Mouse (Mus musculus): ENCODE results near the gene Nos3. TPM values are rescaled to one million over a fixed set of nuclear protein-coding genes. Genes with fewer than 3 reads are reported as not detected.
A peak's percentile ranks its signal among the peaks of the same experiment; 100 is the strongest.

Nos3 gene
- 6.0 and 6.6 TPM in 2 replicates for polyA plus RNA-seq (2015; fragmentation: Nextera tagmentation; extraction: Ambion mirVana)

DNA sequence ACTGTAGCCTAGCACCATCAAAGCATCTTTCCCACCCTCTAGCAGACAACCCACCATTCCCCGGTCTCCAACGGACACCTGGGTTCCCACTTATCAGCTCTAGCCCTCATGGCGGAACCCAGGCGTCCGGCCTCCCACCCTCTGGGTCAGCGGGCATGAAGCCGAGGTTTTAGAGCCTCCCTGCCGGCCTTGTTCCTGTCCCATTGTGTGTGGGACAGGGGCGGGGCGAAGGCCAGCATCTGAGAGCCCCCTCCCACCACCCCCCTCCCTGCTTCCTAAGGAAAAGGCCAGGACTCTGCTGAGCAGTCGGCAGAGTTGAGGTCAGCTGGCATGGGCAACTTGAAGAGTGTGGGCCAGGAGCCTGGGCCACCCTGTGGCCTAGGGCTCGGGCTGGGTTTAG, at the start of gene Nos3:
TSS of gene Nos3 (plus strand) at position 303 of the 400 bp plus-strand sequence.
- H3K36me3 ChIP-seq, result no peaks in the 10 kb centered on the region
- 0 out of 2 replicates have a peak, but pooled peaks cover 5% of the 10 kb centered on the region for H3K4me1 ChIP-seq
- peak within 1 kb of the TSS; percentile 32 for H3K4me2 ChIP-seq (replicated peaks)
- H3K27me3 ChIP-seq, result no peaks in the 10 kb centered on the region
- H3K4me3 ChIP-seq, result 0 out of 2 replicates have a peak within 1 kb of the TSS, but pooled peaks have one; percentile 3
- ATAC-seq (ENCODE audit: low FRiP score, low read depth), result no peak
- no peaks in the 10 kb centered on the region for H3K9me3 ChIP-seq
- H3K27ac ChIP-seq, result no peak within 1 kb of the TSS
- no peak within 1 kb of the TSS for H3K9ac ChIP-seq
- 62% methylated on average over 12 of the region's 12 CpGs for WGBS

- 11% methylated on average over 13 of the region's 13 CpGs for WGBS
- Histone ChIP-seq H3K4me1 (peaks cover 29% of the 10 kb centered on the region), H3K27me3 (peaks cover 32% of the 10 kb centered on the region), H3K4me2 (replicated peaks) (peak overlapping the region; percentile 51), H3K9me3 (no peaks in the 10 kb centered on the region), H3K36me3 (no peaks in the 10 kb centered on the region), H3K4me3 (peak overlapping the region; percentile 27), H3K9ac (peak overlapping the region; percentile 53), H3K27ac (no peak overlapping the region)
- 0 out of 2 replicates have a peak, but pooled peaks have one; percentile 46 for ATAC-seq (ENCODE audit: low FRiP score, low read depth)
Measured at GRCm38 (mm10) chr5:24319776-24320466, 44.7 kb upstream of the Nos3 start.

DNA sequence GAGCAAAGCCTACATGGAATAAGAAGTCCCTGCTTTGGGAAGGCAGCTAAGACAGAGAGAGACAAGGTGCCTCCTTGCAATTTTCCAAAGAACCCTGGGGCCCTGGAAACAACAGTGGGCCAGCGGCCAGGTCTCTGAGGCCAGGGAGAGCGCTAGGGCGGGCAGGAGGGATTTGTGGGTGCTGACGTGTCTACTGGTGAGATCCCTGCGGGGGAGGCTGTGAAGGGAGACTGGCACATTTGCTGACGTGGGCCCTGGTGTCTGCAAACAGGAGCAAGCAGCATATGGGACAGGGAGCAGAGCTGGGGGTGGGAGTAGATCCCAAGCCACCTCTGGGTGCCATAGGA, 44.2 kb upstream of the Nos3 start:
- H3K4me3 ChIP-seq, result peak overlapping the region; percentile 27
- 43% methylated on average over 6 of the region's 6 CpGs for WGBS

GRCm38 (mm10) chr5:24320894-24321293, 43.7 kb upstream of the Nos3 start:
- H3K4me1 ChIP-seq, result peaks cover 35% of the 10 kb centered on the region
- no peak overlapping the region for H3K9ac ChIP-seq

More for the DNA sequence above, 44.2 kb upstream of the Nos3 start:
- Histone ChIP-seq H3K27ac (no peak overlapping the region), H3K4me2 (replicated peaks) (peak overlapping the region; percentile 51), H3K36me3 (no peaks in the 10 kb centered on the region), H3K9ac (peak overlapping the region; percentile 45; the same call in 1 of the 2 replicates), H3K9me3 (no peaks in the 10 kb centered on the region), H3K27me3 (peaks cover 37% of the 10 kb centered on the region), H3K4me1 (peaks cover 32% of the 10 kb centered on the region)
- no peak for ATAC-seq (ENCODE audit: low FRiP score, low read depth)

GRCm38 (mm10) chr5:24321711-24322682, 42.6 kb upstream of the Nos3 start:
- Histone ChIP-seq H3K4me3 (no peak overlapping the region), H3K9me3 (no peaks in the 10 kb centered on the region), H3K27me3 (peaks cover 51% of the 10 kb centered on the region), H3K4me2 (replicated peaks) (0 out of 2 replicates have a peak overlapping the region, but pooled peaks have one; percentile 16), H3K27ac (no peak overlapping the region), H3K4me1 (peaks cover 35% of the 10 kb centered on the region), H3K9ac (no peak overlapping the region; the same call in 1 of the 2 replicates), H3K36me3 (no peaks in the 10 kb centered on the region)
- ATAC-seq (ENCODE audit: low FRiP score, low read depth), result no peak; the same call in 1 of the 2 replicates
- 19% methylated on average over 22 of the region's 22 CpGs for WGBS

More at GRCm38 (mm10) chr5:24320894-24321293, 43.7 kb upstream of the Nos3 start:
- peaks cover 42% of the 10 kb centered on the region for H3K27me3 ChIP-seq
- 49% methylated on average over 5 of the region's 5 CpGs for WGBS
- no peak overlapping the region for H3K27ac ChIP-seq
- H3K9me3 ChIP-seq, result no peaks in the 10 kb centered on the region
- H3K4me2 ChIP-seq (replicated peaks), result peak overlapping the region; percentile 51
- no peaks in the 10 kb centered on the region for H3K36me3 ChIP-seq
- no peak overlapping the region for H3K4me3 ChIP-seq
- no peak for ATAC-seq (ENCODE audit: low FRiP score, low read depth)

DNA sequence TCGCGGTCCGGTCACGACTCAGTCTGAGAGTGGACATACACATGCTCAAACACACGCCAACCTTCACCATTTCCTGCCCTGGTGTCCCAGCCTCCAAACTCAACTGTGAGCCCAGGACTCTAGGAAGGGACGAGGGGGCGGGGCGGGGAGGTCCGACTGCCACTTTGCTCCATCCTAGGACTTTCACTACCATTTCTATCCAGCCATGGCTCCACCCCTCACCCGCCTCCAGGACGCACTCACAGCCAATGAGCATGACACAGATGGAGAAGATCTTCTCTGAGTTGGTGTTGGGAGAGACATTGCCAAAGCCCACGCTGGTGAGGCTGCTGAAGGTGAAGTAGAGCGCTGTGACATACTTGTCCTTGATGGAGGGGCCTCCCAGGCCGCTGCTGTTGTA, 39.4 kb upstream of the Nos3 start:
- no peak for ATAC-seq (ENCODE audit: low FRiP score, low read depth)
- Histone ChIP-seq H3K36me3 (no peaks in the 10 kb centered on the region), H3K27ac (no peak overlapping the region), H3K27me3 (peaks cover 55% of the 10 kb centered on the region), H3K9me3 (no peaks in the 10 kb centered on the region), H3K9ac (no peak overlapping the region), H3K4me2 (replicated peaks) (peak overlapping the region; percentile 32), H3K4me3 (no peak overlapping the region), H3K4me1 (peaks cover 50% of the 10 kb centered on the region)
- 25% methylated on average over 14 of the region's 14 CpGs for WGBS

DNA sequence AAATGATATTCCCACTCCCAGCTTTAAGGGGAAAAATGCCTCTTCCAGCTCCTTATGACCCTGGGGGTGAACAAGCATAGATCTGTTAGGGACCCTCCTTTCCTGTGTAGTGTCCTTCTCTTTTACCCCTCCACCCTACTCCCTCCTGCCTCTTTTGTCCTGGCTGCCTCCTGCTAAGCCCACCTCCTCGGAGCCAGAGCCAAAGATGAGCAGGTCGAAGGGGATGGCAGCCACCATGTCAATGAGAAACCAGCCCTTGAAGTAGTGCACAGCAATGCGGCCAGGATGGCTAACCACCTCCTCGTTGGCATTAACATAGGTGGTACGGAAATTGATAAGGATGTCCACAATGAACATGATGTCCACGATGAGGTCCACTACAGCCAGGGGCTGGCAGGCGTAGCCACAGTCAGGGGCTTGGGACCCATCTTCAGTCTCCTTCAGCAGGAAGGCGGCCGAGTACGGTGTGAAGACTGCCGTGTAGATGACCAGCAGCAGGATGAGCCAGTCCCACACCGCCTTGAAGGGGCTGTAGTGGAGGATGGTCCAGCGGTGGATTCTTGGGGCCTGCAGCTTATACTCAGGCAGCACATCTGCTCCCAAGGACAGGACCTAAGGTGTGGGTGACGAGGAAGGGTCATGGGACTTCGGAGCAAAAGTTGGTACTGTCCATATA, 38.3 kb upstream of the Nos3 start:
- Histone ChIP-seq H3K9me3 (no peaks in the 10 kb centered on the region), H3K4me1 (peaks cover 43% of the 10 kb centered on the region), H3K4me2 (replicated peaks) (no peak overlapping the region), H3K27me3 (peaks cover 54% of the 10 kb centered on the region), H3K4me3 (no peak overlapping the region), H3K9ac (no peak overlapping the region), H3K27ac (no peak overlapping the region), H3K36me3 (no peaks in the 10 kb centered on the region)
- 88% methylated on average over 15 of the region's 15 CpGs for WGBS
- no peak for ATAC-seq (ENCODE audit: low FRiP score, low read depth)

- Histone ChIP-seq H3K27ac (no peak overlapping the region), H3K4me1 (peaks cover 37% of the 10 kb centered on the region), H3K9me3 (no peaks in the 10 kb centered on the region), H3K4me3 (no peak overlapping the region), H3K9ac (no peak overlapping the region), H3K4me2 (replicated peaks) (no peak overlapping the region), H3K27me3 (peaks cover 48% of the 10 kb centered on the region), H3K36me3 (no peaks in the 10 kb centered on the region)
- ATAC-seq (ENCODE audit: low FRiP score, low read depth), result no peak
- 73% methylated on average over 4 of the region's 4 CpGs for WGBS
Measured at GRCm38 (mm10) chr5:24326842-24327417, 37.7 kb upstream of the Nos3 start.

DNA sequence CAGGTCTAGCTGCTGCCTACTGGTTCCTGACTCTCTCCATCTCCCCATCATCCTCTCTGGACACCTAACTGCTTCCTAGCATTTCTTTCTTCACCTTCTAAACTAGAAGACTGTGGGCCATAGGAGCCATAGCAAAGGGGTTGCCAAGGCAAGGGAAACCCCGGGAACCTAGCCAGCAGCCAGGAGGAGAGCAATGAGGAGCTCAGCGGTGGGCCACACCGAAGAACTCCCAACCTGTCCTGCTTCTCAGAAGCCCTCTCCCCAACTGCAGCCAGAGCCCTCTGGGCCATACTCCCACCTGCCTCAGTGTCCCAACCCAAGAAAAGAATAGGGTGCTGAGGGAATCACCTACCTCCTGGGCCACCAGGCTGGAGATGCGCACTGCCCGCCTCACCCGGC, 35.8 kb upstream of the Nos3 start:
- 66% methylated on average over 6 of the region's 6 CpGs for WGBS
- no peak; the same call in 1 of the 2 replicates for ATAC-seq (ENCODE audit: low FRiP score, low read depth)
- peak overlapping the region; percentile 46 for H3K9ac ChIP-seq
- no peaks in the 10 kb centered on the region for H3K9me3 ChIP-seq
- peak overlapping the region; percentile 76 for H3K4me2 ChIP-seq (replicated peaks)
- peak overlapping the region; percentile 39 for H3K4me3 ChIP-seq
- H3K27me3 ChIP-seq, result peaks cover 34% of the 10 kb centered on the region
- peaks cover 28% of the 10 kb centered on the region for H3K4me1 ChIP-seq
- no peaks in the 10 kb centered on the region for H3K36me3 ChIP-seq
- H3K27ac ChIP-seq, result no peak overlapping the region

- H3K36me3 ChIP-seq, result no peaks in the 10 kb centered on the region
- H3K9ac ChIP-seq, result peak overlapping the region; percentile 46
- ATAC-seq (ENCODE audit: low FRiP score, low read depth), result peak; percentile 77
- peaks cover 28% of the 10 kb centered on the region for H3K27me3 ChIP-seq
- no peak overlapping the region; the same call in 1 of the 2 replicates for H3K27ac ChIP-seq
- peaks cover 28% of the 10 kb centered on the region for H3K4me1 ChIP-seq
- peak overlapping the region; percentile 39 for H3K4me3 ChIP-seq
- no peaks in the 10 kb centered on the region for H3K9me3 ChIP-seq
- WGBS, result 2% methylated on average over 25 of the region's 27 CpGs
- H3K4me2 ChIP-seq (replicated peaks), result peak overlapping the region; percentile 76
Measured at GRCm38 (mm10) chr5:24329212-24329964, 35.2 kb upstream of the Nos3 start.

DNA sequence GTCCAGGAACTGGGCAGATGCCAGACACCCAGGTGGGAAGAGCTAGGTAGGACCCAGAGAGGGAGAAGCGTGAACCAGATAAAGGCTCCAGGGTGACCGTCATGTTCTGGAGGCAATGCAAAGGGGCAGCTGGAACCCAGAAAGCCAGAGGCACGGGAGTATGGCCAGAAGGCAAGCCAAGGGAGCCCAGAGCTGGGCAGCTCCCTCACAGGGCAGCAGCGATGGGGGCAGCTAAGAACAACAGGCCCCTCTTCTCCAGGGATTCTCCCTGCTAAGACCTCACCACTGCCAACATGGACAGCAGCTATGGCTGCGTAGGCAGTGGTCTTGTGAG, 34.7 kb upstream of the Nos3 start:
- Histone ChIP-seq H3K27me3 (peaks cover 23% of the 10 kb centered on the region), H3K4me3 (peak overlapping the region; percentile 39; the same call in 1 of the 2 replicates), H3K4me2 (replicated peaks) (peak overlapping the region; percentile 76), H3K27ac (no peak overlapping the region), H3K9me3 (no peaks in the 10 kb centered on the region), H3K4me1 (peaks cover 28% of the 10 kb centered on the region), H3K9ac (peak overlapping the region; percentile 46; the same call in 1 of the 2 replicates), H3K36me3 (no peaks in the 10 kb centered on the region)
- WGBS, result 36% methylated on average over 5 of the region's 5 CpGs
- no peak for ATAC-seq (ENCODE audit: low FRiP score, low read depth)
